In genomic region chr12:108001652-108002340, GRCm38 (mm10) we compare ENCODE assay signal across 8 mouse cellular contexts. TPM values are rescaled to one million over a fixed set of nuclear protein-coding genes. Genes with fewer than 3 reads are reported as not detected.
DNase-seq lines count a peak whose midpoint lies in the region; ATAC-seq and TF ChIP-seq lines count a peak whose summit lies in the region.

No protein-coding gene starts in this region.

- no peaks in the 10 kb centered on the region for H3K9me3 ChIP-seq in liver, embryonic 11.5 days (ENCODE audit: control insufficient read depth, low read length)
- H3K9me3 ChIP-seq in liver, postnatal 0 days (ENCODE audit: low read length): no peaks in the 10 kb centered on the region
- H3K9me3 ChIP-seq in embryonic facial prominence, embryonic 15.5 days (replicated peaks): no peaks in the 10 kb centered on the region
- H3K9me3 ChIP-seq in limb, embryonic 14.5 days (ENCODE audit: control insufficient read depth, low read length): no peaks in the 10 kb centered on the region

- WGBS in liver, embryonic 11.5 days: 3% methylated on average over 36 of the region's 37 CpGs
- WGBS in liver, postnatal 0 days (ENCODE audit: insufficient replicate concordance): 4% methylated on average over 37 of the region's 37 CpGs
- 2% methylated on average over 37 of the region's 37 CpGs for WGBS in embryonic facial prominence, embryonic 15.5 days
- under 1% methylated on average over 37 of the region's 37 CpGs for WGBS in limb, embryonic 14.5 days
- under 1% methylated on average over 37 of the region's 37 CpGs for WGBS in thymus, adult 2 months

- peak overlapping the region; percentile 77 for H3K4me2 ChIP-seq in liver, embryonic 11.5 days
- H3K4me2 ChIP-seq in liver, postnatal 0 days (ENCODE audit: low read depth, low read length): no peak overlapping the region
- peak overlapping the region; percentile 92 for H3K4me2 ChIP-seq in embryonic facial prominence, embryonic 15.5 days (replicated peaks)
- peak overlapping the region; percentile 95 for H3K4me2 ChIP-seq in limb, embryonic 14.5 days (replicated peaks; ENCODE audit: low read depth, low read length, severe bottlenecking)

- no peak for TF ChIP-seq POLR2A in limb, embryonic 14.5 days (IDR thresholded peaks at IDR 0.05; ENCODE audit: borderline replicate concordance, extremely low read depth, insufficient read depth, insufficient read length)
- TF ChIP-seq POLR2A in thymus, adult 2 months (IDR thresholded peaks at IDR 0.05; ENCODE audit: control insufficient read depth, extremely low read depth, insufficient read depth, low read length, poor library complexity): no peak

- peaks cover 83% of the 10 kb centered on the region for H3K27me3 ChIP-seq in liver, embryonic 11.5 days (replicated peaks; ENCODE audit: control insufficient read depth, insufficient read depth, low read length)
- H3K27me3 ChIP-seq in liver, postnatal 0 days (ENCODE audit: insufficient read depth, low read length): peaks cover 79% of the 10 kb centered on the region
- no peaks in the 10 kb centered on the region for H3K27me3 ChIP-seq in embryonic facial prominence, embryonic 15.5 days
- H3K27me3 ChIP-seq in limb, embryonic 14.5 days (ENCODE audit: control insufficient read depth, insufficient read depth, low read length): peaks cover 42% of the 10 kb centered on the region
- no peaks in the 10 kb centered on the region for H3K27me3 ChIP-seq in thymus, adult 2 months (ENCODE audit: control insufficient read depth, insufficient read depth, low read length)

- no peak overlapping the region for H3K9ac ChIP-seq in liver, embryonic 11.5 days (ENCODE audit: low read depth, low read length)
- H3K9ac ChIP-seq in liver, postnatal 0 days (replicated peaks): no peak overlapping the region
- peak overlapping the region; percentile 93 for H3K9ac ChIP-seq in embryonic facial prominence, embryonic 15.5 days
- peak overlapping the region; percentile 79 for H3K9ac ChIP-seq in limb, embryonic 14.5 days (ENCODE audit: low read depth, low read length, severe bottlenecking)

- H3K27ac ChIP-seq in liver, embryonic 11.5 days (ENCODE audit: low read depth, low read length): no peak overlapping the region
- no peak overlapping the region for H3K27ac ChIP-seq in liver, postnatal 0 days (ENCODE audit: low read depth)
- H3K27ac ChIP-seq in embryonic facial prominence, embryonic 15.5 days (replicated peaks): peak overlapping the region; percentile 99
- H3K27ac ChIP-seq in limb, embryonic 14.5 days (replicated peaks; ENCODE audit: low read depth, low read length): no peak overlapping the region
- H3K27ac ChIP-seq in thymus, adult 2 months (ENCODE audit: control insufficient read depth, insufficient read depth, low read length): peak overlapping the region; percentile 95

- H3K4me3 ChIP-seq in liver, embryonic 11.5 days (ENCODE audit: low read depth, low read length): peak overlapping the region; percentile 56
- H3K4me3 ChIP-seq in liver, postnatal 0 days (ENCODE audit: low read depth, low read length): no peak overlapping the region
- peak overlapping the region; percentile 84 for H3K4me3 ChIP-seq in embryonic facial prominence, embryonic 15.5 days (replicated peaks)
- H3K4me3 ChIP-seq in limb, embryonic 14.5 days (replicated peaks; ENCODE audit: low read length): peak overlapping the region; percentile 80
- H3K4me3 ChIP-seq in thymus, adult 2 months (ENCODE audit: control insufficient read depth, insufficient read depth, low read length): peak overlapping the region; percentile 95

- no peak for TF ChIP-seq EP300 in liver, postnatal 0 days (IDR thresholded peaks at IDR 0.05; ENCODE audit: low read depth)

- peaks cover 2% of the 10 kb centered on the region; the same call in 1 of the 2 replicates for H3K4me1 ChIP-seq in liver, embryonic 11.5 days (replicated peaks; ENCODE audit: control insufficient read depth, insufficient read depth, low read length)
- peaks cover 5% of the 10 kb centered on the region; the same call in 1 of the 2 replicates for H3K4me1 ChIP-seq in liver, postnatal 0 days (ENCODE audit: insufficient read depth)
- peaks cover 63% of the 10 kb centered on the region for H3K4me1 ChIP-seq in embryonic facial prominence, embryonic 15.5 days
- H3K4me1 ChIP-seq in limb, embryonic 14.5 days (ENCODE audit: control insufficient read depth, insufficient read depth, low read length): peaks cover 27% of the 10 kb centered on the region
- peaks cover 33% of the 10 kb centered on the region for H3K4me1 ChIP-seq in thymus, adult 2 months (replicated peaks; ENCODE audit: control insufficient read depth, insufficient read depth, low read length)

- no peak for ATAC-seq in liver, embryonic 11.5 days (replicated peaks; ENCODE audit: low FRiP score)
- ATAC-seq in liver, postnatal 0 days: no peak
- no peak for ATAC-seq in embryonic facial prominence, embryonic 15.5 days (ENCODE audit: insufficient number of reproducible peaks, low FRiP score, low TSS enrichment, low read depth)
- ATAC-seq in limb, embryonic 14.5 days (ENCODE audit: low FRiP score, low read depth): no peak

- no peak for DNase-seq in liver, embryonic 11.5 days (ENCODE audit: low spot score)
- no peak for DNase-seq in liver, postnatal 0 days
- no peak for DNase-seq in limb, embryonic 14.5 days (ENCODE audit: low spot score)
- DNase-seq in thymus, adult 2 months: peak; percentile 71
- no peak for DNase-seq in adipocyte (ENCODE audit: low spot score)
- no peak for DNase-seq in urinary bladder, postnatal 25 days (ENCODE audit: low spot score)
- DNase-seq in layer of hippocampus, adult 8-10 months (ENCODE audit: low spot score in 2 of 2): no peak

- no peaks in the 10 kb centered on the region for H3K36me3 ChIP-seq in liver, embryonic 11.5 days (ENCODE audit: control insufficient read depth, insufficient read depth, low read length)
- no peaks in the 10 kb centered on the region for H3K36me3 ChIP-seq in liver, postnatal 0 days (replicated peaks; ENCODE audit: insufficient read depth, low read length)
- no peaks in the 10 kb centered on the region for H3K36me3 ChIP-seq in embryonic facial prominence, embryonic 15.5 days
- no peaks in the 10 kb centered on the region for H3K36me3 ChIP-seq in limb, embryonic 14.5 days (ENCODE audit: control insufficient read depth, insufficient read depth, low read length)
- H3K36me3 ChIP-seq in thymus, adult 2 months (ENCODE audit: control insufficient read depth, insufficient read depth, low read length): peaks cover 9% of the 10 kb centered on the region

- no peak for TF ChIP-seq CTCF in liver, postnatal 0 days (IDR thresholded peaks at IDR 0.05; ENCODE audit: low read depth)
- TF ChIP-seq CTCF in thymus, adult 2 months (IDR thresholded peaks at IDR 0.05; ENCODE audit: borderline replicate concordance, control insufficient read depth, extremely low read depth, insufficient read depth, low read length, poor library complexity): no peak

RNA-seq across cellular contexts. Expression of gene Bcl11b, which starts 1.6 kb away (rescaled TPM):
- 0.53 and 0.90 TPM in 2 replicates for polyA plus RNA-seq in liver, embryonic 11.5 days (2014; fragmentation: Nextera tagmentation; extraction: Ambion mirVana)
- 0.02 TPM in 1 of 2 replicates, not detected in the other for polyA plus RNA-seq in liver, postnatal 0 days (2015; fragmentation: Nextera tagmentation; extraction: Ambion mirVana)
- polyA plus RNA-seq in embryonic facial prominence, embryonic 15.5 days (2015; fragmentation: Nextera tagmentation; extraction: Ambion mirVana): 27.0 and 28.8 TPM in 2 replicates
- polyA plus RNA-seq in limb, embryonic 14.5 days (2012; rRNA removed): 16.0 and 20.1 TPM in 2 replicates
- polyA plus RNA-seq in limb, embryonic 14.5 days (2014; fragmentation: Nextera tagmentation; extraction: Ambion mirVana): 26.4 and 26.7 TPM in 2 replicates
- 346 and 564 TPM in 2 replicates for polyA plus RNA-seq in thymus, adult 2 months (2012; rRNA removed)
- total RNA-seq in layer of hippocampus, adult 8-10 months (2022): 100 to 1,000 TPM; 110 to 122 (median 115) TPM

Comparison
In these comparisons a context has a peak if more than half of its experiments do, and no peak if none do; other contexts are left out.
1. H3K27ac ChIP-seq: peak in embryonic facial prominence, embryonic 15.5 days (single experiment) and thymus, adult 2 months (single experiment); none in liver, embryonic 11.5 days (single experiment), liver, postnatal 0 days (single experiment) and limb, embryonic 14.5 days (single experiment).
2. H3K9ac ChIP-seq: peak in embryonic facial prominence, embryonic 15.5 days (single experiment) and limb, embryonic 14.5 days (single experiment); none in liver, embryonic 11.5 days (single experiment) and liver, postnatal 0 days (single experiment).
3. RNA of gene Bcl11b, which starts 1.6 kb away (polyA plus RNA-seq): 346 to 564 TPM in thymus, adult 2 months; 27.0 to 28.8 TPM in embryonic facial prominence, embryonic 15.5 days, 16.0 to 26.7 TPM in limb, embryonic 14.5 days, 0.53 to 0.90 TPM in liver, embryonic 11.5 days and 0.02 TPM in liver, postnatal 0 days; every median in the first group is over 10 times any median in the second.